Mouse (Mus musculus): ENCODE measurements around the gene Prg3.

Gene Prg3

DNA sequence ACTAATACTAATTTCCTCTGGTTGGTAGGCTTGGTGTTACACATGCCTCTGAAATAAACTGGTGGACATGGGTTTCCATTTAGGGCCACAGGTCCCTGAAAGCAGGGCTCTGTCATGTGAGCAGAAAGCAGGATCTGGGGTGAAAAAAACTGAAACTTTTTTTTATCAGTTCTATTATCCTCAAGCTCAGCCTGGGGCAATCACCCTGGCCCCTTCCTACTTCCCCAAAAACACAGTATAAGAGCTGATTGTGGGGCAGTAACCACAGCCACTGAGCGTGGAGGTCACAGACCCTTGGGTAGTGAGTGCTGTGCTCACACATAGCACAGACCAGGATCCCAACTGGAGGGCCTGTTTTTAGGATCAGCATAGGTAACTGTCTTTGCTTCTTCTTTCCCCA is at the start of gene Prg3:
Prg3 (plus strand) TSS at position 286 of the 400 bp plus-strand sequence.
- DNase-seq (ENCODE audit: low read depth, low spot score): no peak

DNA sequence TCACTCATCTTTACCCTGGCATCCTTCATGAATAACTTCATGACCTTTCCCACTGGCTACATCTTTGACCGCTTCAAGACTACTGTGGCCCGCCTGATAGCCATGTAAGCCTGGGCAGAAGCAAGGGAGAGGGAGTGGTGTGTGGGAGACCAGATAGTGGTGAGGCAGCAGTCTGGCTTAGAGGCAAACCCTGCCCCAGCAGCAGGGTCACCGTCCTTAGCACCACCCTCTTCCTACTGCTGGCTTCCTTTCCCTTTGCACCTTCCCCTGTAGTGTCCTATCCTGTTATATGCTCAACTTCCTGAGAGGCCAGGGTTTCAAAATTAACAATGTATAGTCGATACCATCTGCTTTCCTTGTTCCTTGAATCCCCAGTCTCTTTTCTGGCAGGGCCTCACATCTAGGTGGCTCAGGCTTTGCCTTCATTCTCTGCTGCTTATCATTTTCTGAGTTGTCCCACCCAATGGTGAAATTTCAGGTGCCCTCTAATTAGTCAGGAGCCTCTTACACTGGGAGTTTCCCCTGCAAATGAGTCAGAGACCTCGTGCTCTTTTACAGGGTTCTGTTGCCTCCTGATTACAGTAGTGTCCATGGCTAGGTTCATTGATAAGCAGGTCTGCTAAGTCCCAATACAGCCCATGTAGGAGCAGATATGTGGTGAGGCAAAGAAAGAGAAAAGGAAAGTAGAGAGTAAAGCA is 49.6 kb upstream of the Prg3 start:
- no peak for DNase-seq (ENCODE audit: low read depth, low spot score)

GRCm38 (mm10) chr2:84939306-84939705 is 48.7 kb upstream of the Prg3 start:
- no peak for DNase-seq (ENCODE audit: low read depth, low spot score)

- DNase-seq (ENCODE audit: low read depth, low spot score): no peak
Measured at GRCm38 (mm10) chr2:84939711-84940110, 48.3 kb upstream of the Prg3 start.

DNA sequence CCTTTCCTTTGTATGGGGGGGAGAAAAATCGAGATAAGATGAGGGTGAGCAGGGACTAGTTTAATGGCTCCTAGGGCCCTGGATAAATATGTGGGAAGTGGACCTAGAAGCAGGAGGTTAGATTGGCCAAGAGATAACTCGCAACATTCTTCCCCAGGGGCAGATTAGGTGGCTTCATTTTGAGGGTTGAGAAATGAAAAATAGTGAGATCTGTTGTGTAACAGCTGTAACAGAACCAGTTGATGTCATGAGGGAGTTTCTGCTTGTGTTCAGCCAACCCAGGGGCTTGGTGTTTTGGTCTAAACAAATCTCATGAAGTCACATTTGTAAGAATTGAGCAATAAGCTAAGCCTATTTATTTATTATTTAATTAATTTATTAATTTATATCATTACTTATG is 46.7 kb upstream of the Prg3 start:
- no peak for DNase-seq (ENCODE audit: low read depth, low spot score)

DNA sequence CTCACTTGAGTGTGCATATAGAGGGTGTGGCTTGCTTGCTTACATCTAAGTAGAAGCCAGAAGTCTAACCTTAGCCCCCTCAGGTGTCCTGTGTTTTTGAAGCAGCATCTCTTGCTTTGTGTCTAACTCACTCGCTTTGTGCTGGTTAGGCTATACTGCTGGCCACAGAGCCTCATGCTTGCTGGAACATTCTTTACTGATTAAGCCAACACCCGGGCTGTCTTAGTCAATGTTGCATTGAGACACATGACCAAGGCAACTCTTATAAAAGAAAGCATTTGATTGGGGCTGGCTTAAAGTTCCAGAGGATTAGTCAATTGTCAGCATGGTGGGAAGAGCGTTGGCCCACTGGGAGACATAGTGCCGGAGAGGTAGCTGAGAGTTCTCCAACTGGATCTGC is 46.2 kb upstream of the Prg3 start:
- no peak for DNase-seq (ENCODE audit: low read depth, low spot score)

DNA sequence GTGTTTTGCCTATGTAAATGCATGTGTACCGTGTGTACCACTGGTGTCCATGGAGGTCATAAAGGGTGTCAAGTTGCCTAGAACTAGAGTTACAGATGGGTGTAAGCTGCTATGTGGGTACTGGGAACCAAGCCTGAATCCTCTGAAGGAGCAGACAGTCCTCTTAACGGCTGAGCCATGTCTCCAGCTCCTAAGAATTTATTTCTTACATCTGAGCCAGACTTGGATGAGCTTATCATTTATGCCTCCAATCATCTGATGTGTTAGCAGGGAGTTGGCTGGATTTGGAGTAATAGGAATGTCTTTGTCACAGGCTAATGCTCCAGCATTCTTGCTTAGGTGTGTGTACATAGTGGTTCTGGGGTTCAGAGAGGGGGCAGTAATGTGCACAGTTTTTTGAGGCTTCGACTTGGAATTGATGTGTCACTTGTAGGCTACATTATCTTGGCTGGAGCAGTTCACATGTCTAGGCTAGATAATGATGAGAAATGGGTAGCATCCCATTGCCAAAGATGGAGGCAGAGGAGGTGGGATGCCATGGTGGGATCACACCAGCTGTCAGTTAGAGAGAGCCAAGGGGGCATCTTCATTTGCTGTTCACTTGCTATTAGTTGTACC is 40.8 kb upstream of the Prg3 start:
- no peak for DNase-seq (ENCODE audit: low read depth, low spot score)

DNA sequence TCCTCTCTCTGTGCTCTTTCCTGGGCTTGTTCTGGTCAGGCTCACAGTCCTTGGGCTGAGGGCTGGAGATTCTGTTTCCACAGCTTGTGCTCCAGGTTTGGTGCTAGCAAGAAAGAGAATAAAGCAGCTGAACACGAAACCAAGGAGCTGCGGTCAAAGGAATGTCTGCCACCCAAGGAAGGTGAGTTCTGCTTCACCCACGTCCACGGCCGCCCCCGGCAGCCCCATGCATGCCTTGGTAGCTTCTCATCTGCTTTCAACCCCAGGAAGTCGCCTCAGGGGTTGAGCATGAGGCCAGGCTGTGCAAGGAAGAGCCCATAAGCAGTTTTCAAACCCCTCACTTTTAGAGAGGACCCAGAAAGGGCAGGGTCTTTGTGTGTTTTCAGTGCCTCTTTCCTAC is 39.8 kb upstream of the Prg3 start:
- DNase-seq (ENCODE audit: low read depth, low spot score): no peak

DNA sequence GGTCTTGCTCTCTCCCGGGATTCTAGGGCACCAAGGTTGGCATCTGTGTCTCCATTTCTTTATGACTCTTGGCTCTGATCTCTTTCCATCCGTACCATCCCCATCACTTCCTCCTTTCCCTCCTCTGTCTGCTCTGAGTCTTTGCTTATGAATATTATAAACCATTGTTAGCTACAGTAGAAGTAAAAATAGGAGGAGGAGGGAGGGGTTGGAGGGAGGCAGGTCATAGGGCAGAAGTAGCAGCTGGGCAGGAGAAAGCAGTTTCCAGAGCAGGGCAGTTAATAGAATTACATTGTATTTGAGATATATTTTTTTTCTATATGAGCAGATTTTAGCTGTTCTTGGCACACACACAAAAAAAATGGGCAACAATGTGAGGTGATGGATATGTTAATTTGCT is 39.3 kb upstream of the Prg3 start:
- DNase-seq (ENCODE audit: low read depth, low spot score): no peak

DNA sequence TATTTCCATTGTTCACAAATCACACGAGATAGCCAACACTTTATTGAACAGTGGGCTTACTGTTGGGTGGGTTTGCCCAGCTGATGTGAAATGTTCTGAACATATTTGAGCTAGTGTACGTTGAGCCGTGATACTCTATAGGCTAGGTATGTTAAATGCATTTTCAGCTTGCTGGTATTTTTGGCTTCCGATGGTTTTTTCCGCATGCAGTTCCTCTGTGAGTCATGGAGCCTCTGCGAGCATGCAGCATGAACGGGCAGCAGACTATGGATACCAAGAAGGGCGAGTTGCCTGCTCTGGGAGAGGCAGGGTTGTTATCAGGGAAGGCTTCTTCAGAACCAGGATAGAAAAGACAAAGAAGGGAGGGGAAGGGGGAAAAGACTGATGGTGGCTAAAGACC is 37.0 kb upstream of the Prg3 start:
- DNase-seq (ENCODE audit: low read depth, low spot score): no peak

DNA sequence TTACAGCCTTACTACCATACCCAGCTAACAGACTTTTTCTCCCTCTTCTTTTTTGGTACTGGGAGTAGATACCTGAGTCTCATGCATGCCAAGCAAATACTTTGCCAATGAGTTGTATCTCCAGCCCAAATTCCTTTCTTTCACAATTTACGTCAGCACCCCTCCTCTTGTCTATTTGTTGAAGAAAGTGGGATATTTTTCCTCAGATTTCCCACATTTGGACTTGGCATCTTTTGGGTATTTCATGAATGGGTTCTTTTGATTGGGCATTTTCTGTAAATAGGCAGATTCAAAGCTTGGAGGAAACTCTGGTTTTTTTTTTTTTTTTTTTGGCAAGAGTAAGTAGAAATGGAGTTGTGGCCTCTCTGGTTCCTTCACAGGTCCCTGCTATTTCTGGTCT is 35.8 kb upstream of the Prg3 start:
- DNase-seq (ENCODE audit: low read depth, low spot score): no peak

GRCm38 (mm10) chr2:84952693-84953092 is 35.3 kb upstream of the Prg3 start:
- DNase-seq (ENCODE audit: low read depth, low spot score): no peak

DNA sequence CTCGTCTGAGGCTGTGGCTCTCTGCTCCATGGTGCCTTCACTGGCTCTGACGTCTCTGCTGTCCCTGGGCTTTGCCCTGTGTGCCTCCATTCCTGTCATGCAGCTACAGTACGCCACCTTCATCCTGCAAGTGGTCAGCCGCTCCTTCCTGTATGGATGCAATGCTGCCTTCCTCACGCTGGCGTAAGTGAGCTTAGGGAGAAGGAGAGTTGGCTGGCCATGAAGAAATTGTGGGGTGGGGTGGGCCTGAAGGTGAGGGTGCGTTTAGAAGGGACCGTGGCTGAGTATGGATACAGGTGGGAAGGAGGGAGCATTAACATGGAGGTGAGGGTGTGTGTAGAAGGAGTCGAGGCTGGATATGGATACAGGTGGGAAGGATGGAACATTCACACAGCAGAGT is 32.6 kb upstream of the Prg3 start:
- no peak for DNase-seq (ENCODE audit: low read depth, low spot score)

GRCm38 (mm10) chr2:84956274-84956673 is 31.7 kb upstream of the Prg3 start:
- peak; percentile 47 for DNase-seq (ENCODE audit: low read depth, low spot score)

DNA sequence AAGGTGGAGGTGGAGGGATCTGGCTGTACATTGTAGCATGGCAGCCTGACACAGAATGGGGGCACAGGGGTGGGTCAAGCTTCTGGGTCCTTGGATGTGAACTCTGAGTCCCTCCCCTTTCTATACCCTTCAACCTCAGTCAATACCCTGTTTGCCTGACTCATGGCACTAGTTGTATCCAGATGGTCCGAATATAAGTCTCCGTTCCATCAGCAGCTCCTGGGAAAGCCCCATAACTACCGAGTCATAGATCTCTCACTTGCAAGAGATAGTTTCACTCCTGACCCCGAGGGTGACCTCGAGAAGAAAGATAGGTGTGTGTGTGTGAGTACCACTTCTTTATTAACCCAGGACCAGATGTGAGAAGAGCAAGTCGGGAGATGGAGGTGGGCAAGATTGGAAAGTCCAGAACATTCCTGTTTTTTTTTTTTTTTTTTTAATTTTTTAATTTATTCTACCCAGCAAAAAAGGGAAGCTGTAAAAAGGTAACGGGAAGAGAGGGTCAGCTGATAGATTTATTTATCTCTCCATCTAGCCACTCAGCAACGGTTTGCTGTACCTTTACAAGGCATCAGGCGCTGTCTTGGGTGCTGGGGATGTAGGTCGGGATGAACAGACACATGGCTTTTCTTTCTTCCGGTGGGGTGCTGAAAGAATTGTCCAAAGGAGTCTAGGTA is 29.3 kb upstream of the Prg3 start:
- DNase-seq (ENCODE audit: low read depth, low spot score): no peak

- no peak for DNase-seq (ENCODE audit: low read depth, low spot score)
Measured at GRCm38 (mm10) chr2:84961300-84961699, 26.7 kb upstream of the Prg3 start.

DNA sequence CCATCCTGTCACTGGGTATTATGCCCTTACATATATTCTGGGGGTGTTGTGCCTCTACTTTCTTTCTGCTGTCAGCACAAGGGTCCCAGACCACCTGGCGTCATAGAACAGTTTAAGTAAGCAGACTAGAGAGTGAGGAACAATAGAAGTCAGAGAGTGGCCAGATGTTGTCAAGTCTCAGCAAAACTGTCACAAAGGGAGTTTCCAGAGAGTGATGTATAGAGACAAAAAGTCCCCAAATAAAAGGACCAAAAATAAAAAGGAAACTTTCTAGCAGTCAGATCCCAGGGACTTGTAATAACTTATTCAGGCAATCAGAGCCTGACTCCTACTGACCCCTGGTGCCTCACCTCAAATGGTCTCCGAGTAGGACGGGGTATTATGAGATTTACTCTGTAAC is 26.1 kb upstream of the Prg3 start:
- no peak for DNase-seq (ENCODE audit: low read depth, low spot score)

- no peak for DNase-seq (ENCODE audit: low read depth, low spot score)
Measured at GRCm38 (mm10) chr2:84962906-84963507, 25.0 kb upstream of the Prg3 start.

DNA sequence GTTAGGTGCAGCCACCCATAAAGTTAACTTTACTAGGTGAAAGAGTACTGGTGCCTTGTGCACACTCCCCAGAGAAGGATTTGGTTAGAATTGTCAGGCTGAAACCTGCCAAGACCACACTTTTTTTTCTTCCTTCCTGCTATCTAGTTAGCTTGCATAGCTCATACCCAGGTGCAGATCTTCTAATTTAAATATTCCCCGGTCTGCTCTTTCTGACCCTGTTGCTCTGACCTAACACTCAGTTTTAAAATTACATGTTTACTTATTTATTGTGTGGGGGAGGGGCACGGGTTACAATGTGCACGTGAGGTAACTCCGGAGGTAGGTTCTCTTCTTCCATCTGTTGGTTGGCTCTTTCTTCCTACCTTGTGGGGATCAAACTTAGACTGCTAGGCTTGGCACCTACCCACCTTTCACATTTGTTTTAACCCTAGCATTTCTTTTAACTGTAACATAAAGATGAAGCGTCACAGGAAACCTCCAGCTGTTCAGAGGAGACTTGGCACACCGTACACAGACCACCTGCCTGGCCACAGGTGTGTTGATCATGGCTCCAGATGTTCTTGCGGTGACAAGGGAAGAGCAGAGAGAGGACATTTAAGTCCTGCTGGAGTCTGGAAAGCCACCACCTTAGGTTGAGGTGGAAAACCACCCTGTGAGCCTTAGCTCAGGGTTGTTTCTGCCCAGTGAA is 23.8 kb upstream of the Prg3 start:
- DNase-seq (ENCODE audit: low read depth, low spot score): no peak

DNA sequence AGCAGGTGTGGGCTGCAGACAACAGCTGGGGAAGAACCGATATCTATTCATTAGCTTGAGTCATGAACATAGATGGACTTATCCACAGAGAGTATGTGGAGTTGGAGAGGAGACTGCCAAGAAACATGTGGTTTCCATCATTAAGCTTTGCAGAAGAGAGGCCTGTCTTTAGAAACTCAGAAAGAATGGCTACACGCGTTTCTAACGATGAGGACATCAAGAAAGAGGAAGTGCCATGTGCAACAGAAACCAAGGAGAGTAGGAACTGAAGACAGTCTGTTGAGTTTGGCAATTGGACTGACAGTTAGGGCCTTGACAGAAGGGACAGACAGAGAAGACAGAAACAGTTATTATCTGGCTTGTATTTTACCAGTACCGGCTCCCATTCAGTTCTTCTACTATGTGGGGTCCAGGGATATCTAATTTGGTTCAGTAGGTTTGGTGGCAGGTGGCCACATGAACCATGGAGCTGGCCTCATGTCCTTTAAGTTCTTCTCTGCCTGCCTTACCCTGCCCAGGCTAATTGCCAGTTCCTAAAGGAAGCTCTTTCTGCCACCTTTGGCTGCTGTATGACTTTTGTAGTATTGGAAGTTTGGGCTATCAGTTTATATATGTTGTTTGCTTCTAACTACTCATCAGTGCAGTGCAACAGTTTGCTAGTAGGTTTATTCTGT is 20.6 kb upstream of the Prg3 start:
- no peak for DNase-seq (ENCODE audit: low read depth, low spot score)

DNA sequence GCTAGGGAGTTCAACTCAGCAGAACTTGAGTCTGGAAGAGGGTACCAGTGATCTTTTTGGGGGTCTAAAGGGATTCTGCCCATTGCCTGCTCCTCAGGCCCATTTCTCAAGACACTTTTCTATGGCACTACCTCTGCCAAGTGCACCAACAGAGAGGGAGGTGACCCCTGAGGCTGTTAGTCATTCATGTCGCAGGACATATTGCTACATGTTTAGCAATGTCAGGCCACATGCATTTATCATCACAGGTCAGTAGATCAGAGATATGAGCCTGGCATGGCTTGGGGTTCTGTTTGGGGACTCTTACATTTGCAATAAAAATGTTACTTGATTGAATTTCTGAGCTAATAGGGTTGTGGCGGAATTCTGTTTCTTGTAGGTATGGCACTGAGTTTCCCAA is 12.4 kb upstream of the Prg3 start:
- no peak for DNase-seq (ENCODE audit: low read depth, low spot score)

GRCm38 (mm10) chr2:84980188-84980587 is 7.8 kb upstream of the Prg3 start, which contains the start of gene Prg2:
Gene Prg2 (plus strand): TSS chr2:84980461.
- DNase-seq (ENCODE audit: low read depth, low spot score): no peak
